Comparison of ENCODE assay signal across 8 mouse cellular contexts in the genomic region with DNA sequence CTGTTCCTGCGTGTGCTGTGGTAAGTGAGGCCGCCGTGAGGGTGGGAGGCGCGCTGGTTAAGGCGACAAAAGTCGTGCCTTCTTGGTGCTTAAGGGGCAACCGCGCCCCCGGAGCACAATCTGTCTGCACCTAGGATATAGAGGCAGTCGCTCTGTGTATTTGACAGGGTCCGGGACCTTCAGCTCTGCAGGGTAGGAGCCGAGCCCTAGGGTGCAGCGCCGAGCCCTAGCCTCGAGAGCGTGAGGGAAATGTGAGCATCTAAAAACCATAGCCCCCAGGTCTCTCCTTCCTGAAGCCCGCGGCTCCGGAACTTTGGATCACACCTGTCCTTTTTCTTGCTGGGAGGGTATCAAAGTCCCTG. TPM values are rescaled to one million over a fixed set of nuclear protein-coding genes. Genes with fewer than 3 reads are reported as not detected.
DNase-seq lines count a peak whose midpoint lies in the region; ATAC-seq and TF ChIP-seq lines count a peak whose summit lies in the region.

No protein-coding gene starts in this region.

- ATAC-seq in kidney, embryonic 16.5 days (ENCODE audit: low FRiP score, low TSS enrichment), result peak; percentile 67; the same call in 1 of the 2 replicates
- peak; percentile 71 for ATAC-seq in intestine, embryonic 15.5 days
- ATAC-seq in midbrain, embryonic 16.5 days, result peak; percentile 79; the same call in 1 of the 2 replicates

- H3K36me3 ChIP-seq in kidney, embryonic 16.5 days (ENCODE audit: insufficient read depth, low read length), result no peaks in the 10 kb centered on the region
- no peaks in the 10 kb centered on the region for H3K36me3 ChIP-seq in intestine, embryonic 15.5 days
- H3K36me3 ChIP-seq in midbrain, embryonic 16.5 days (ENCODE audit: control insufficient read depth, insufficient read depth, low read length), result peaks cover 4% of the 10 kb centered on the region; the same call in 1 of the 2 replicates

- no peak for DNase-seq in kidney, postnatal 10 days
- no peak for DNase-seq in spleen, postnatal 14 days (ENCODE audit: low spot score in 2 of 2)
- DNase-seq in right cerebral cortex, adult 2 months (ENCODE audit: low spot score in 2 of 2), result no peak
- DNase-seq in adrenal gland, postnatal 36 days, result no peak

- WGBS in kidney, embryonic 16.5 days, result under 1% methylated on average over 20 of the region's 20 CpGs
- 1% methylated on average over 20 of the region's 20 CpGs for WGBS in intestine, embryonic 15.5 days
- WGBS in midbrain, embryonic 16.5 days, result under 1% methylated on average over 20 of the region's 20 CpGs

- TF ChIP-seq POLR2A in cortical plate, adult 2 months (IDR thresholded peaks at IDR 0.05; ENCODE audit: extremely low read depth, insufficient read depth, low read length), result no peak

- peak overlapping the region; percentile 78 for H3K4me3 ChIP-seq in kidney, embryonic 16.5 days (ENCODE audit: low read length)
- H3K4me3 ChIP-seq in cortical plate, adult 2 months (ENCODE audit: insufficient read depth, low read length), result peak overlapping the region; percentile 63
- H3K4me3 ChIP-seq in intestine, embryonic 15.5 days (replicated peaks), result peak overlapping the region; percentile 67
- peak overlapping the region; percentile 83 for H3K4me3 ChIP-seq in midbrain, embryonic 16.5 days (ENCODE audit: low read depth, low read length)

- peaks cover 8% of the 10 kb centered on the region for H3K4me1 ChIP-seq in kidney, embryonic 16.5 days (ENCODE audit: insufficient read depth, low read length)
- peaks cover 2% of the 10 kb centered on the region; the same call in 1 of the 2 replicates for H3K4me1 ChIP-seq in cortical plate, adult 2 months (ENCODE audit: control insufficient read depth, insufficient read depth, low read length)
- H3K4me1 ChIP-seq in intestine, embryonic 15.5 days (replicated peaks), result no peaks in the 10 kb centered on the region
- H3K4me1 ChIP-seq in midbrain, embryonic 16.5 days (ENCODE audit: control insufficient read depth, insufficient read depth, low read length), result peaks cover 14% of the 10 kb centered on the region

- H3K27ac ChIP-seq in kidney, embryonic 16.5 days (ENCODE audit: low read length), result no peak overlapping the region
- no peak overlapping the region for H3K27ac ChIP-seq in cortical plate, adult 2 months (ENCODE audit: insufficient read depth, low read length)
- no peak overlapping the region for H3K27ac ChIP-seq in intestine, embryonic 15.5 days
- H3K27ac ChIP-seq in midbrain, embryonic 16.5 days (ENCODE audit: low read length), result peak overlapping the region; percentile 59

- no peaks in the 10 kb centered on the region for H3K27me3 ChIP-seq in kidney, embryonic 16.5 days (ENCODE audit: insufficient read depth, low read length)
- H3K27me3 ChIP-seq in intestine, embryonic 15.5 days (replicated peaks), result no peaks in the 10 kb centered on the region
- H3K27me3 ChIP-seq in midbrain, embryonic 16.5 days (ENCODE audit: control insufficient read depth, insufficient read depth, low read depth, low read length), result no peaks in the 10 kb centered on the region

- H3K4me2 ChIP-seq in kidney, embryonic 16.5 days (replicated peaks; ENCODE audit: low read depth, low read length), result peak overlapping the region; percentile 97
- H3K4me2 ChIP-seq in intestine, embryonic 15.5 days (replicated peaks), result peak overlapping the region; percentile 90
- H3K4me2 ChIP-seq in midbrain, embryonic 16.5 days (ENCODE audit: low read length), result peak overlapping the region; percentile 61

- TF ChIP-seq CTCF in cortical plate, adult 2 months (IDR thresholded peaks at IDR 0.05; ENCODE audit: extremely low read depth, insufficient read depth, low read length), result no peak

- no peaks in the 10 kb centered on the region for H3K9me3 ChIP-seq in kidney, embryonic 16.5 days (ENCODE audit: low read length)
- H3K9me3 ChIP-seq in intestine, embryonic 15.5 days, result no peaks in the 10 kb centered on the region
- H3K9me3 ChIP-seq in midbrain, embryonic 16.5 days (replicated peaks; ENCODE audit: control insufficient read depth, low read length, poor library complexity, severe bottlenecking), result no peaks in the 10 kb centered on the region

- peak overlapping the region; percentile 78 for H3K9ac ChIP-seq in kidney, embryonic 16.5 days (replicated peaks; ENCODE audit: low read length)
- H3K9ac ChIP-seq in intestine, embryonic 15.5 days, result peak overlapping the region; percentile 72
- peak overlapping the region; percentile 82 for H3K9ac ChIP-seq in midbrain, embryonic 16.5 days (ENCODE audit: low read depth, low read length)

RNA-seq across cellular contexts. Expression of a gene that starts 0.4 kb away (rescaled TPM):
- 8.9 and 9.0 TPM in 2 replicates for polyA plus RNA-seq in kidney, embryonic 16.5 days (2015; fragmentation: Nextera tagmentation; extraction: Ambion mirVana)
- polyA plus RNA-seq in cortical plate, adult 2 months (2012; rRNA removed), result 30.4 and 32.4 TPM in 2 replicates
- polyA plus RNA-seq in intestine, embryonic 15.5 days (2015; fragmentation: Nextera tagmentation; extraction: Ambion mirVana), result 11.1 and 13.1 TPM in 2 replicates
- polyA plus RNA-seq in midbrain, embryonic 16.5 days (2015; fragmentation: Nextera tagmentation; extraction: Ambion mirVana), result 21.5 and 22.8 TPM in 2 replicates
- 10 to 100 TPM; 14.4 to 20.7 TPM for total RNA-seq in adrenal gland, postnatal 36 days (2021)
